Mouse (Mus musculus): ENCODE data around the gene Gtf2h5. TPM values are rescaled to one million over a fixed set of nuclear protein-coding genes. Genes with fewer than 3 reads are reported as not detected.
A peak's percentile ranks its signal among the peaks of the same experiment; 100 is the strongest.

Gene Gtf2h5
- polyA plus RNA-seq, 1 experiment from 2014 or later: 152 TPM

DNA sequence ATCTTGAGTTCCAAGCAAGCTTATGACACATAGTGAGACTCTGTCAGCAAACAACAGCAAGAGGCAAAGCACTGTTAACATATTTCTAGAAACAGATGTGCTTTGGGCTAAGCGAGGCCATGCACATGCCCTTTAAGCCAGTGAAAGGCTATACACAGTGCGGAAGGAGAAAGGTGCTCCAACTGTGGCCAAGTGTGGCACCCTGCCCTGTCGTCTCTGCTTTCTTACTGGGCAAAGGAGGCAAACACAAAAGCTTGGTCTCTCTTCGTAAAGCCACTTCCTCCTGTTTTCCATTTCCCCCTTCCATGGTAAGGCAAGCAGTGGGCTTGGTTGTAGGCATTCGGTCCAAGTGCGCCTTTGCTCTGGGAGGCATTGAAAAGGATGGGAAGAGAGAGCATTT lies 24.0 kb downstream of the Gtf2h5 start:
- H3K9ac ChIP-seq (ENCODE audit: low read depth, low read length): no peak overlapping the region
- no peaks in the 10 kb centered on the region for H3K36me3 ChIP-seq (ENCODE audit: control insufficient read depth, insufficient read depth, low read length)
- H3K4me3 ChIP-seq (ENCODE audit: low read depth, low read length): no peak overlapping the region
- H3K27ac ChIP-seq (ENCODE audit: low read depth, low read length): no peak overlapping the region
- H3K9me3 ChIP-seq (ENCODE audit: control insufficient read depth, low read length): no peaks in the 10 kb centered on the region
- no peaks in the 10 kb centered on the region for H3K4me1 ChIP-seq (replicated peaks; ENCODE audit: control insufficient read depth, insufficient read depth, low read length)
- ATAC-seq (replicated peaks; ENCODE audit: low FRiP score): no peak
- H3K4me2 ChIP-seq: no peak overlapping the region
- H3K27me3 ChIP-seq (replicated peaks; ENCODE audit: control insufficient read depth, insufficient read depth, low read length): no peaks in the 10 kb centered on the region
- 79% methylated on average over 6 of the region's 6 CpGs for WGBS
- DNase-seq (ENCODE audit: low spot score): no peak

DNA sequence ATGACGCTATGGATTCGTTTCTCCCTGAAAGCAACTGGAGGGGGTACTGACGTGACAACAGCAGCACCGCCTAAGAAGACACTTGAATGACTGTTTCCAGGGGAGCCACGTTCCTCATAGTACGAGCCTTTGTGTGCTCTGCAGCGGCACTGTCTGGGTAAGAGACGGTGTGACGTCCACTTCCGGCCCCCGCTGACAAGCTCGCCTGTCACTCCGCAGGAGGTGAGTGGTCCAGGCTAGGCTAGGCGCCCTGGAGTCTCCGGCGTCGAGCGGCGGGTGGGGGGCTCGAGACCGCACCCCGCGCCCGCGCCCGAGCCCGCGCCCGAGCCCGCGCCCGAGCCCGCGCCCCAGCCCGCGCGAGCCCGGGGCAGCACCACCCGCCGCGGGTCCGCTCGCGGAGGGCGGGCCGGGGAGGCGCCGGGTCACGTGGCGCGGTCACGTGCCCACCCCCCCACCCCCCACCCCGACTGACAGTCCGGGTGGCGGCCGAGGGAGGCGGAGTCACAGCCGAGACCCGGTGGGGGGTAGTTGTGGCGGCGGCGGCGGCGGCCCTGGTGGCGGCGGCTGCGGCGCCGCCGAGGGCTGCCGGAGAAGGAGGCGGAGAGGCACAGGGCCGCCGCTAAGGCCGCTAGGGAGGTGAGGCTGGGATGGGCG lies 26.9 kb downstream of the Gtf2h5 start, which contains the start of gene Tulp4:
Gene Tulp4, plus strand, starts transcription at position 77 of the 654 bp plus-strand sequence.
- H3K4me2 ChIP-seq: peak within 1 kb of the TSS; percentile 73
- peak within 1 kb of the TSS; percentile 76 for H3K27ac ChIP-seq (ENCODE audit: low read depth, low read length)
- ATAC-seq (replicated peaks; ENCODE audit: low FRiP score) (peak; percentile 97), DNase-seq (ENCODE audit: low spot score) (peak; percentile 91)
- no peaks in the 10 kb centered on the region for H3K27me3 ChIP-seq (replicated peaks; ENCODE audit: control insufficient read depth, insufficient read depth, low read length)
- H3K36me3 ChIP-seq (ENCODE audit: control insufficient read depth, insufficient read depth, low read length): no peaks in the 10 kb centered on the region; the same call in 1 of the 2 replicates
- WGBS: under 1% methylated on average over 49 of the region's 76 CpGs
- no peaks in the 10 kb centered on the region for H3K4me1 ChIP-seq (replicated peaks; ENCODE audit: control insufficient read depth, insufficient read depth, low read length)
- H3K9ac ChIP-seq (ENCODE audit: low read depth, low read length): peak within 1 kb of the TSS; percentile 87
- peak within 1 kb of the TSS; percentile 82 for H3K4me3 ChIP-seq (ENCODE audit: low read depth, low read length)
- H3K9me3 ChIP-seq (ENCODE audit: control insufficient read depth, low read length): no peaks in the 10 kb centered on the region

- H3K27ac ChIP-seq (ENCODE audit: low read depth, low read length): peak overlapping the region; percentile 76
- H3K27me3 ChIP-seq (replicated peaks; ENCODE audit: control insufficient read depth, insufficient read depth, low read length): no peaks in the 10 kb centered on the region
- peak overlapping the region; percentile 73 for H3K4me2 ChIP-seq
- DNase-seq (ENCODE audit: low spot score): peak; percentile 73
- H3K9me3 ChIP-seq (ENCODE audit: control insufficient read depth, low read length): no peaks in the 10 kb centered on the region
- H3K9ac ChIP-seq (ENCODE audit: low read depth, low read length): peak overlapping the region; percentile 87
- peak overlapping the region; percentile 82 for H3K4me3 ChIP-seq (ENCODE audit: low read depth, low read length)
- no peaks in the 10 kb centered on the region for H3K4me1 ChIP-seq (replicated peaks; ENCODE audit: control insufficient read depth, insufficient read depth, low read length)
- H3K36me3 ChIP-seq (ENCODE audit: control insufficient read depth, insufficient read depth, low read length): no peaks in the 10 kb centered on the region; the same call in 1 of the 2 replicates
- ATAC-seq (replicated peaks; ENCODE audit: low FRiP score): no peak; the same call in 1 of the 2 replicates
- 1% methylated on average over 45 of the region's 50 CpGs for WGBS
Observed at GRCm38 (mm10) chr17:6107015-6107601, 27.5 kb downstream of the Gtf2h5 start.

DNA sequence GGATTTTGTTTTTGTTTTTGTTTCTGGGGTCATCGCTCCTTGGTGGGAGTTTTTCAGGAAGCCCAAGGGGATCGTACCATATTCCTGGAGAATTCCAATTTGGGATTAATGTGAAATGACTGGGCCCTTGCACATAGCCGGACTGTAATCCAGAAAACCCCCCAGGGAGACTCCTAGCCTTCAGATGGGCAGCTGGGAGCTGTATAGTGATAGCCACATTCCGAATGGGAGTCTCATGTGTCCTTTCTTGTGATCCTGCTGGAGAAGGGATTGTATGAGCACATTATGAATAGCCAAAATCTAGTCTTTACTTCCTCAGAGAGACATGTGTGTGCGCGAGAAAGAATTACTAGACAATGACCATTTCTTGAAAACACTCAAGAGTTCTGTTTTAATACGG lies 28.6 kb downstream of the Gtf2h5 start:
- Histone ChIP-seq H3K9me3 (ENCODE audit: control insufficient read depth, low read length) (no peaks in the 10 kb centered on the region), H3K9ac (ENCODE audit: low read depth, low read length) (no peak overlapping the region), H3K4me1 (replicated peaks; ENCODE audit: control insufficient read depth, insufficient read depth, low read length) (no peaks in the 10 kb centered on the region), H3K27ac (ENCODE audit: low read depth, low read length) (no peak overlapping the region), H3K27me3 (replicated peaks; ENCODE audit: control insufficient read depth, insufficient read depth, low read length) (no peaks in the 10 kb centered on the region), H3K4me3 (ENCODE audit: low read depth, low read length) (peak overlapping the region; percentile 82; the same call in 1 of the 2 replicates), H3K36me3 (ENCODE audit: control insufficient read depth, insufficient read depth, low read length) (no peaks in the 10 kb centered on the region; the same call in 1 of the 2 replicates), H3K4me2 (peak overlapping the region; percentile 73)
- no peak for ATAC-seq (replicated peaks; ENCODE audit: low FRiP score)
- WGBS: 72% methylated on average over 7 of the region's 7 CpGs
- DNase-seq (ENCODE audit: low spot score): no peak

- Histone ChIP-seq H3K27ac (ENCODE audit: low read depth, low read length) (no peak overlapping the region), H3K4me2 (no peak overlapping the region), H3K4me1 (replicated peaks; ENCODE audit: control insufficient read depth, insufficient read depth, low read length) (no peaks in the 10 kb centered on the region), H3K36me3 (ENCODE audit: control insufficient read depth, insufficient read depth, low read length) (no peaks in the 10 kb centered on the region; the same call in 1 of the 2 replicates), H3K27me3 (replicated peaks; ENCODE audit: control insufficient read depth, insufficient read depth, low read length) (no peaks in the 10 kb centered on the region), H3K9ac (ENCODE audit: low read depth, low read length) (no peak overlapping the region), H3K4me3 (ENCODE audit: low read depth, low read length) (no peak overlapping the region), H3K9me3 (ENCODE audit: control insufficient read depth, low read length) (no peaks in the 10 kb centered on the region)
- no peak for ATAC-seq (replicated peaks; ENCODE audit: low FRiP score)
- WGBS: 74% methylated on average over 3 of the region's 3 CpGs
- DNase-seq (ENCODE audit: low spot score): no peak
Observed at GRCm38 (mm10) chr17:6110956-6111355, 31.4 kb downstream of the Gtf2h5 start.

DNA sequence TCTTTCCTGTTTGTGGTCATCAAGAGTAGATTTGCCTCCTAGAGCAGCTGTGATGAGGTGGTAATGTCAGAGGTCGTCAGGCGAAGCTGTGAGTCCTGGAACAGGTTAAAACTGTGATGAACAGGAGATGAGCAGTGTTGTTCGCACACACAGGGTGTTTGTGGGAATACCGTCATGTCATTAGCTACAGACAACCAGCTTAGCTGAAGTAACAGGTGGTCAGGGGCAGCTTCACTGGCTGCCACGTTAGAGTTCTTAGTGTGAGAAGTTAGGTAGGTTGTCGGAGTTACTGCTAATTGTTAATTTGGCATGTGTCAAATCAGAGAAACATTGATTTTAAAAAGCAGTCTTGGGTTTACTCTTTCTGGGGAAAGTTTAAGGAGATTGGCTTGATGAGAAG lies 34.1 kb downstream of the Gtf2h5 start:
- H3K27ac ChIP-seq (ENCODE audit: low read depth, low read length): no peak overlapping the region
- DNase-seq (ENCODE audit: low spot score) (no peak), ATAC-seq (replicated peaks; ENCODE audit: low FRiP score) (no peak)
- no peak overlapping the region for H3K4me2 ChIP-seq
- no peak overlapping the region for H3K9ac ChIP-seq (ENCODE audit: low read depth, low read length)
- WGBS: 79% methylated on average over 6 of the region's 6 CpGs
- H3K9me3 ChIP-seq (ENCODE audit: control insufficient read depth, low read length): no peaks in the 10 kb centered on the region
- H3K27me3 ChIP-seq (replicated peaks; ENCODE audit: control insufficient read depth, insufficient read depth, low read length): no peaks in the 10 kb centered on the region
- no peaks in the 10 kb centered on the region for H3K4me1 ChIP-seq (replicated peaks; ENCODE audit: control insufficient read depth, insufficient read depth, low read length)
- H3K36me3 ChIP-seq (ENCODE audit: control insufficient read depth, insufficient read depth, low read length): no peaks in the 10 kb centered on the region; the same call in 1 of the 2 replicates
- no peak overlapping the region for H3K4me3 ChIP-seq (ENCODE audit: low read depth, low read length)

GRCm38 (mm10) chr17:6115085-6115484 lies 35.5 kb downstream of the Gtf2h5 start:
- 88% methylated on average over 9 of the region's 9 CpGs for WGBS
- no peak overlapping the region for H3K4me2 ChIP-seq
- no peak for DNase-seq (ENCODE audit: low spot score)

GRCm38 (mm10) chr17:6117148-6117725 lies 37.7 kb downstream of the Gtf2h5 start:
- no peak overlapping the region for H3K4me3 ChIP-seq (ENCODE audit: low read depth, low read length)
- no peaks in the 10 kb centered on the region for H3K9me3 ChIP-seq (ENCODE audit: control insufficient read depth, low read length)
- DNase-seq (ENCODE audit: low spot score): no peak
- H3K36me3 ChIP-seq (ENCODE audit: control insufficient read depth, insufficient read depth, low read length): peaks cover 3% of the 10 kb centered on the region; the same call in 1 of the 2 replicates
- H3K4me2 ChIP-seq: no peak overlapping the region
- H3K27me3 ChIP-seq (replicated peaks; ENCODE audit: control insufficient read depth, insufficient read depth, low read length): no peaks in the 10 kb centered on the region
- WGBS: 83% methylated on average over 4 of the region's 4 CpGs
- H3K27ac ChIP-seq (ENCODE audit: low read depth, low read length): no peak overlapping the region
- ATAC-seq (replicated peaks; ENCODE audit: low FRiP score): no peak
- H3K9ac ChIP-seq (ENCODE audit: low read depth, low read length): no peak overlapping the region
- no peaks in the 10 kb centered on the region for H3K4me1 ChIP-seq (replicated peaks; ENCODE audit: control insufficient read depth, insufficient read depth, low read length)

More at GRCm38 (mm10) chr17:6115085-6115484, 35.5 kb downstream of the Gtf2h5 start:
- Histone ChIP-seq H3K27me3 (replicated peaks; ENCODE audit: control insufficient read depth, insufficient read depth, low read length) (no peaks in the 10 kb centered on the region), H3K4me3 (ENCODE audit: low read depth, low read length) (no peak overlapping the region), H3K9me3 (ENCODE audit: control insufficient read depth, low read length) (no peaks in the 10 kb centered on the region), H3K4me1 (replicated peaks; ENCODE audit: control insufficient read depth, insufficient read depth, low read length) (no peaks in the 10 kb centered on the region), H3K9ac (ENCODE audit: low read depth, low read length) (no peak overlapping the region), H3K27ac (ENCODE audit: low read depth, low read length) (no peak overlapping the region), H3K36me3 (ENCODE audit: control insufficient read depth, insufficient read depth, low read length) (no peaks in the 10 kb centered on the region)
- ATAC-seq (replicated peaks; ENCODE audit: low FRiP score): no peak

Measured in liver, embryonic 11.5 days (tissue).